Mouse (Mus musculus) ES-E14 (cell line): Measurements from ENCODE around the gene Gstp2.

Experiments
- CHD2 ChIP-seq: IDR thresholded peaks from 2 replicates; pipeline ENCODE4 v1.6.1; 2014; ENCODE audit warnings: mild to moderate bottlenecking, low read depth, low read length, inconsistent platforms
- HCFC1 ChIP-seq: IDR thresholded peaks from 2 replicates; pipeline ENCODE4 v1.6.1; 2012; ENCODE audit warnings: low read length, inconsistent platforms, borderline replicate concordance; ENCODE audit not compliant: insufficient read depth
- MAFK ChIP-seq: IDR thresholded peaks from 2 replicates; pipeline ENCODE4 v1.6.1; 2014; ENCODE audit warnings: mild to moderate bottlenecking, low read depth, low read length, inconsistent platforms; ENCODE audit not compliant: insufficient read depth
- ZC3H11A ChIP-seq: IDR thresholded peaks from 2 replicates; pipeline ENCODE4 v1.6.1; 2012; ENCODE audit warnings: low read depth, mild to moderate bottlenecking, inconsistent platforms, low read length, borderline replicate concordance
- ZNF384 ChIP-seq: IDR thresholded peaks from 2 replicates; pipeline ENCODE4 v1.6.1; 2012; ENCODE audit warnings: low read depth, low read length, inconsistent platforms

DNA sequence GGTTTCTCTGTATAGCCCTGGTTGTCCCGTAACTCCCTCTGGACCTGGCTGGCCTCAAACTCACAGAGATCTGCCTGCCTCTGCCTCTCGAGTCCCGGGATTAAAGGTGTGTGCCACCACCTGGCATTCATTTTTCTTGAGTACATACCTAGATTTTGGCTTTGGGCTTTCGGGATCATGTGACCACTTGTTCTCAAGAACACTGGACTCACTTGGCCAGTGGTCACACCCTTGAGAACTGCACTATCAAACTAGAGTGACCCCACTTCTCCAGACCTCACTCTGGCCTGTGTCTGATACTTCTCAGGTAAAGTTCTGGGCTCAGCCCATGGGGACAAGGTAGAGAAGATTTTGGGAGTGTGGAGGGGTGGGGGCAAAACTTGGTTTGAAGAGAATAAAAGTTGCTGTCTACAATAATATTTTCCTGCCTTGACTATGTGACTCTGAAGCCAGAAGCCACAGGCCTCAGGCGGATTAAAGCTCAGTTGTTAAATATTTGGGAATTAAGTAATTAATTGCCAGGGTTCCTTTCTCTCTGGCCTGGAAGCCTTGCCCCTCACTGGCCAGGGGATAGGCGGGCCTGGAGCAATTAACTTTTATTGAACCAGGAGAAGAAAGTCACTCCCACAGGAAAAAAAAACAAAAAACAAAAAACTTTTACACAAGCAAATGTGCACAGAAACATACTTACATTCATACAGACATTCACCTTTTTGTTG, 27.0 kb upstream of the Gstp2 start:
- TF ChIP-seq ZNF384 = no peak
- TF ChIP-seq HCFC1 = no peak
- no peak for TF ChIP-seq ZC3H11A
- no peak for TF ChIP-seq MAFK
- no peak for TF ChIP-seq CHD2
